Mouse (Mus musculus): ENCODE measurements around the gene Zkscan6. TPM values are rescaled to one million over a fixed set of nuclear protein-coding genes. Genes with fewer than 3 reads are reported as not detected.

Zkscan6 gene
- polyA plus RNA-seq, 1 experiment from 2014 or later, result 14.5 TPM

Other genes with a start within 250 kb of the Zkscan6 start
- 89.8 and 90.7 TPM in 2 replicates for gene Map2k4, start 18.9 kb upstream of the Zkscan6 start, polyA plus RNA-seq (2014; fragmentation: Nextera tagmentation; extraction: Ambion mirVana)